Mouse (Mus musculus) adrenal gland, adult 8-10 months (tissue): ENCODE measurements around the gene Rps6ka5. TPM values are rescaled to one million over a fixed set of nuclear protein-coding genes. Genes with fewer than 3 reads are reported as not detected.

ENCODE experiments used
- total RNA-seq, 4 experiments: library from RNA; stranded (reverse); gene quantifications; 2 replicates each; pipeline ENCODE4 v1.2.4; 2022

Gene Rps6ka5
- total RNA-seq, 4 experiments from 2014 or later = 4.7 to 8.7 (median 6.9) TPM

Other genes starting within 250 kb of the Rps6ka5 start
- gene Ttc7b, start 206.2 kb downstream of the Rps6ka5 start, total RNA-seq = 100 to 1,000 TPM in 1 of 4 experiments, 10 to 100 TPM in 3; 89.9 to 102 (median 95.5) TPM
- 10 to 100 TPM; 20.7 to 31.2 (median 23.0) TPM for gene Dglucy, start 52.1 kb upstream of the Rps6ka5 start, total RNA-seq
- gene Gpr68, start 181.2 kb upstream of the Rps6ka5 start, total RNA-seq = 1 to 10 TPM; 1.3 to 4.4 (median 2.1) TPM